ENCODE assay signal across 13 mouse cellular contexts in genomic region chr6:39051799-39052556, GRCm38 (mm10).
A peak's percentile ranks its signal among the peaks of the same experiment; 100 is the strongest.
DNase-seq lines count a peak whose midpoint lies in the region; ATAC-seq lines count a peak whose summit lies in the region.
"Had no signal": no experiment of that assay in that cellular context is flagged by ENCODE, and none has a peak within 500 bp of the region (broad histone marks: within the 10 kb centered on the region; RNA-seq: fewer than 3 reads in every experiment).

No protein-coding gene starts in this region.

- peak; percentile 51; the same call in 1 of the 2 replicates for ATAC-seq in megakaryocyte-erythroid progenitor cell, adult 5-6 weeks (replicated peaks; ENCODE audit: low FRiP score, low TSS enrichment, poor library complexity, severe bottlenecking)
- ATAC-seq: liver, postnatal 0 days had no signal

- DNase-seq in cerebellum, postnatal 25 days = peak; percentile 35 to 46
- DNase-seq in cerebellum, adult 11-12 months = no peak
- peak; percentile 59 for DNase-seq in adrenal gland, adult 8-10 months
- peak; percentile 50 for DNase-seq in brain, adult 2 months (ENCODE audit: low read depth, low spot score)
- DNase-seq in natural killer cell, adult 2 months (ENCODE audit: low spot score in 2 of 2) = no peak
- no peak for DNase-seq in layer of hippocampus, adult 9-11 months
- DNase-seq: embryo, embryonic 11 days; gastrocnemius, postnatal 14 days; heart, postnatal 4 days; kidney, postnatal 10 days; liver, postnatal 0 days; right cerebral cortex, adult 18-20 months had no signal

Comparison
In these comparisons a context has a peak if more than half of its experiments do, and no peak if none do; other contexts are left out.
1. DNase-seq: peak in cerebellum, postnatal 25 days (2 of 2), adrenal gland, adult 8-10 months (single experiment) and brain, adult 2 months (single experiment); none in cerebellum, adult 11-12 months (single experiment), natural killer cell, adult 2 months (0 of 2) and layer of hippocampus, adult 9-11 months (single experiment).